Mouse (Mus musculus) embryonic fibroblast, embryonic 13.5 days (primary cell): Measurements from ENCODE around the gene Ptprt.

ENCODE experiments used
- CTCF ChIP-seq: IDR thresholded peaks from 2 replicates; pipeline ENCODE4 v1.5.1; 2011; ENCODE audit warnings: mild to moderate bottlenecking, control low read depth, low read length, moderate library complexity, borderline replicate concordance; ENCODE audit not compliant: insufficient read depth
- POLR2A ChIP-seq: IDR thresholded peaks from 2 replicates; pipeline ENCODE4 v1.6.1; 2011; ENCODE audit warnings: low read depth, mild to moderate bottlenecking, control low read depth, low read length, moderate library complexity

DNA sequence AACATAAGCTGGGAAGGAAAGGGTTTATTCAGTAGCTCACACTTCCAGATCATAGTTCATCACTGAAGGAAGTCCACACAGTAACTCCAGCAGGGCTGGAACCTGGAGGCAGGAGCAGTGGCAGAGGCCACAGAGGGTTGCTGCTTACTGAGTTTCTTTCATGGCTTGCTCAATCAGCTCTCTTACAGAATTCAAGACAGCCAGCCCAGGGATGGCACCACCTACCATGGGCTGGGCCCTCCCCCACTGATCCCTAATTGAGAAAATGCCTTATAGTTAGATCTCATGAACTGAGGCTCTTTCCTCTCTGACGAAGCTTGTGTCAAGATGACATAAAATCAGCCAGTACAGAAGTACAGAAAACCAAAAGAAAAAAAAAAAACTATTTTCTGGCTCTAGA lies 311.9 kb downstream of the Ptprt start:
- TF ChIP-seq POLR2A = no peak
- TF ChIP-seq CTCF = no peak
